Mouse (Mus musculus) C2C12 (cell line): ENCODE measurements at regions not wholly inside any gene's neighbourhood (a gene's known extent, or its start where the extent isn't known, plus 50 kb on each side); places are given as distances from the start of the nearest gene placed in this dataset.

Source experiments
- CEBPB ChIP-seq: IDR thresholded peaks from one replicate; pipeline ENCODE4 v1.6.1; 2011; ENCODE audit warnings: low read depth, mild to moderate bottlenecking, control low read depth, moderate library complexity
- CTCF ChIP-seq: IDR thresholded peaks from one replicate; pipeline ENCODE4 v1.5.1; 2011; ENCODE audit not compliant: control insufficient read depth, insufficient read depth, insufficient read length
- FOSL1 ChIP-seq: IDR thresholded peaks from one replicate; pipeline ENCODE4 v1.8.0; 2011; ENCODE audit warnings: mild to moderate bottlenecking, low read length; ENCODE audit not compliant: poor library complexity, insufficient read depth, severe bottlenecking
- MAX ChIP-seq: IDR thresholded peaks from one replicate; pipeline ENCODE4 v1.6.1; 2011; ENCODE audit warnings: mild to moderate bottlenecking, control low read depth
- MYOD1 ChIP-seq: IDR thresholded peaks from one replicate; pipeline ENCODE4 v1.6.1; 2011; ENCODE audit warnings: low read depth; ENCODE audit not compliant: control insufficient read depth, insufficient read length
- MYOG ChIP-seq: IDR thresholded peaks from one replicate; pipeline ENCODE4 v1.6.1; 2011; ENCODE audit not compliant: control insufficient read depth, insufficient read length; ENCODE audit errors: extremely low read depth
- USF1 ChIP-seq: IDR thresholded peaks from one replicate; pipeline ENCODE4 v1.6.1; 2011; ENCODE audit warnings: low read depth, mild to moderate bottlenecking, control low read depth, moderate library complexity

- no peak for TF ChIP-seq CTCF
- TF ChIP-seq USF1, result no peak
- no peak for TF ChIP-seq CEBPB
- no peak for TF ChIP-seq MAX
- no peak for TF ChIP-seq MYOD1
- TF ChIP-seq MYOG, result no peak
- TF ChIP-seq FOSL1, result no peak
These were observed 2602.5 kb upstream of the 5930422O12Rik start for GRCm38 (mm10) chr8:30826021-30826420.
